Mouse (Mus musculus): Measurements from ENCODE around the gene Ano8. TPM values are rescaled to one million over a fixed set of nuclear protein-coding genes. Genes with fewer than 3 reads are reported as not detected.
A peak's percentile ranks its signal among the peaks of the same experiment; 100 is the strongest.
"Not testable (repeated sequence)": the region's sequence is repeated elsewhere in the genome, so short reads cannot be mapped to it uniquely, and the experiment has no call there.

The Ano8 gene
- polyA plus RNA-seq (2014; fragmentation: Nextera tagmentation; extraction: Ambion mirVana): 5.4 and 6.3 TPM in 2 replicates

DNA sequence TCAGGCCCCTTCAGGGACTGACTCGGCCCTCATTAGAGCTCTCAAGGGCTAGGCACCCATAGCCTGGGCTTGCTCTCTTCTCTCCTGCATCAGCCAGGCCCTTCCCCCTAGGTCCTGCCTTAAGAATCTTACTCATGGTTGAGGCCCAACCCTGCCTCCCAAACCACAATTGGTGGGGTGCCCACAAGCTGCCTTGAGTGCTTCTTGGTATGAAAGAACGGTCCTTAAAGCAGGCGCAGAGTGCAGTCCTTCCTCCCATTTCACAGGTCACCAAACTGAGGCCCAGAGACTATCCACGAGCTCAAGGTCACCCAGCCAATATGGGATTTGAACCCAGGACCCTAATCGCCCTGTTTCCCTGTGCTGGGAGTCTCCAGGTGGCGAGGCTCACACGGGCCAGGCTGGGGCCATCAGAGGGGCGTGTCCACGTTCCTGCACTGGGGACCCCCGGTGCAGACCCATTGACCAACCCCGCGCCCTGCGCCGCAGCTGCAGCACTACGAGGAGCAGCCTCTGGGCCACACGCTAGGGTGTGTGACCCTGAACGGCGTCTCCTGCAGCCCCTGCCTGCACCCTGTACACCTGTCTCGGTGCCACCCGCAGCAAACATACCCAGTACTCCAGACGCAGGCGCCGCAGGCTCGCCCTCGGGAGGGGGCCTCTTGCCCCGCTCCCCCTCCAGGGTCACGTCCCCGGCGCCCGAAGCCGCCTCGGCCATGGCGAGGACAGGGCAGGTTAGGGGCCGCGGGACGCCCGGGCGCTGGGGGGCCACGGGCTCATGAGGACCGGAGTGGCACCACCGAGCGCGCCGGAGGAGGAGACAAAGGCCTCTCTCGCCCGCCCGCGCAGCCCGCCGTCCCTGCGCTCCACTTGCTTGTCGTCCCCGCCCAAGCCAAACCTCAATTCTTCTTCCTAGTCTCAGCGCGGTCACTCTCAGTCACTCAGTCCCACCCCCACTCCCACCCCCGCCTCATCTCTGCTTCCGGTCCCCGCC lies at the start of gene Ano8:
Gene Ano8, minus strand, starts transcription at position 822 of the 994 bp plus-strand sequence.
- ATAC-seq (peak; percentile 81), DNase-seq (ENCODE audit: low spot score) (peak; percentile 95)
- H3K27me3 ChIP-seq (replicated peaks; ENCODE audit: control insufficient read depth, insufficient read depth, low read length): no peaks in the 10 kb centered on the region
- WGBS: 5% methylated on average over 47 of the region's 58 CpGs
- peaks cover 12% of the 10 kb centered on the region for H3K4me1 ChIP-seq (ENCODE audit: control insufficient read depth, insufficient read depth, low read length)
- H3K27ac ChIP-seq (ENCODE audit: low read depth, low read length): peak within 1 kb of the TSS; percentile 87
- H3K36me3 ChIP-seq (ENCODE audit: control insufficient read depth, insufficient read depth, low read length): peaks cover 43% of the 10 kb centered on the region
- H3K4me2 ChIP-seq (ENCODE audit: low read length): peak within 1 kb of the TSS; percentile 83
- H3K9me3 ChIP-seq (replicated peaks; ENCODE audit: control insufficient read depth, low read length): no peaks in the 10 kb centered on the region
- H3K9ac ChIP-seq (ENCODE audit: low read length): peak within 1 kb of the TSS; percentile 97
- H3K4me3 ChIP-seq (ENCODE audit: low read depth, low read length): peak within 1 kb of the TSS; percentile 88

DNA sequence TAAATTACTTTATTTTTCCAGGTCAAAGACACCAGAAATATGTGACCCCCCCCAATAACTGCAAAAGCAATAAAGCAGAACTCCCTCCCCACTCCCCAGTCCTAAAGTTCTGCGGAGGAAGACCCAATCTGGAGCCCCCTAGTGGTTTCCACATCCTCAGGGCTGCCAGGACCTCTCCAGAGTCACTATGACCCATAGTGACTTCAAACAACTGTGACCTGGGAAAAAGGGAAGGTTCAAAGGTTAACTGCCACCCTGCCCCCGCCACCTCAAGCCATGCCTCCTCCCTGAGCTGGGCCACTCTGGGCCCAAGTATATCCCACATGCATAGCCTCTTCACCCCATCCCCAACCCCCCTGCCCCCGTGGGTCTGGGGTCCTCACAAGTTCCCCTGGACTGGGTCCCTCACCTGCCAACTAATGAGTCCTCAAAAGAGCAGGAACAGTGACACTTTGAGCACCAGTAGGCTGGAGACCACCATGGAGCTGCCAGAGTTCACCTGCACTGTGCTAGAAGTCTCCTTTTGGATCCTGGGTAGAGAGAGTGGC lies 48.6 kb upstream of the Ano8 start:
- no peak for ATAC-seq
- Histone ChIP-seq H3K9me3 (replicated peaks; ENCODE audit: control insufficient read depth, low read length) (no peaks in the 10 kb centered on the region), H3K27me3 (replicated peaks; ENCODE audit: control insufficient read depth, insufficient read depth, low read length) (peaks cover 11% of the 10 kb centered on the region), H3K36me3 (ENCODE audit: control insufficient read depth, insufficient read depth, low read length) (no peaks in the 10 kb centered on the region), H3K27ac (ENCODE audit: low read depth, low read length) (no peak overlapping the region), H3K4me2 (ENCODE audit: low read length) (no peak overlapping the region), H3K4me3 (ENCODE audit: low read depth, low read length) (no peak overlapping the region), H3K4me1 (ENCODE audit: control insufficient read depth, insufficient read depth, low read length) (no peaks in the 10 kb centered on the region), H3K9ac (ENCODE audit: low read length) (no peak overlapping the region)
- DNase-seq (ENCODE audit: low spot score): no peak
- WGBS: 44% methylated on average over 3 of the region's 3 CpGs

DNA sequence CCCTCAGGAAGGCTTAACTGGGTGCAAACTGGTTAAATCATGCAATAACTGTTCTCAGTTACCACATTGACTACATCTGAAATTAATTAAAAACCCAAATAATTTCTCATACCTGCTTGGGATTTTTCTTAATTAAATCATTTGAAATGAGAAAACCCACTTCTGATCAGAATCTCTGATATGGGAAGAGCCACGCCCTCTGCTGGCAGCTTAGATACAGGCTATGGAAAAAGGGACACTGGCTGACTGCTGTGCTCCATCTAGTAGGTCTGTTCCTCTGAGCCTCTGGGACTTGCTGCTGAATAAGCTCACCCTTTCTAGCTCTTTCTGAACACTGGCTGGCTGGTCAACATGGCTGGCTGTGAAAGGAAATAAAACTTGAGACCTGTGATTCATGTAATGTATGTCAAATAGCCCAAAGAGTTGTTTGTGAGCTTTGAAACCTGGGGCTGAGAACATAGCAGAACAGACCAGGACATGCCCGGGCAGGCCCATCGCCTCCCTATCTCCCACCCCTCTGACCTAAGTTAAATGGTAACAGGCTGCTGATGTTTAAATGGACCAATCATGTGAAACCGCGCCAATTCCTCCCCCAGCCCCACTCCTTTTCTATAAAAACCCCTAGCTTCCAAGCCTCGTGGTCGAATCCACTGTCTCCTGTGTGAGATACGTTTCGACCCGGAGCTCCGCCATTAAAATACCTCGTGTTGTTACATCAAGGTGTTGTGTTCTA lies 45.1 kb upstream of the Ano8 start:
- not testable (repeated sequence) for H3K4me1 ChIP-seq (ENCODE audit: control insufficient read depth, insufficient read depth, low read length)
- 59% methylated on average over 5 of the region's 12 CpGs for WGBS
- peak; percentile 55 for DNase-seq (ENCODE audit: low spot score)

DNA sequence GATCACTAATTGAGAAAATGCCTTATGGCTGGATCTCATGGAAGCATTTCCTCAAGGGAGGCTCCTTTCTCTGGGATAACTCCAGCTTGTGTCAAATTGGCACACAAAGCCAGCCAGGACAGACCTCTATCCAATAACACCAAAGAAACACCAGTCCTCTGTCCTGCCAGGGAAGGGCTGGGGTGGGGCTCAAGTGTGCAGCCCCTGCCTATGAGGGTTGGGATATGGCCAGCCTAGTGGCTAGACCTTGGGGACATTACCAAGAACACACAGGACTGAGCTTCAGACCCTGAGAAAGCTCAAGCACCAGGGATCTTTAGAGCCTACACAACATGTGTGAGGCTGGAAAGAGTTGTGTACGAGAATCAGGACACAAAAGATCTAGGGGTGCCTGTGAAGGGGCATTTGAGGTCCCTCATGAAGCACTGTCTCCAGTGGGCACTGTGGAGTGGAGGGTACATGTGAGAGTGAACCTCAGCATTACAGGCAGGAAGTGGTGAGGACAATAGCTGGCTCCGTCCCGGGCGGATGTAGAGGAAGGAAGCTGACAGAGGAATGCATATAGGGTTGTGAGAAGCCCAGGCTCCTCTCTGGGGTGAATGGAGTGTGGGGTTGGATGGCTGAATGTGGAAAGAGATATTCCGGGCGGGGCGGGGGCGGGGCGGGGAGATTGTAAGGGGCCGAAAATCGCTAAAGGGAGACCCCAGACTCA lies 42.8 kb upstream of the Ano8 start:
- no peaks in the 10 kb centered on the region for H3K9me3 ChIP-seq (replicated peaks; ENCODE audit: control insufficient read depth, low read length)
- no peak overlapping the region for H3K9ac ChIP-seq (ENCODE audit: low read length)
- WGBS: 89% methylated on average over 11 of the region's 11 CpGs
- H3K4me1 ChIP-seq (ENCODE audit: control insufficient read depth, insufficient read depth, low read length): no peaks in the 10 kb centered on the region
- DNase-seq (ENCODE audit: low spot score) (no peak), ATAC-seq (no peak)
- H3K36me3 ChIP-seq (ENCODE audit: control insufficient read depth, insufficient read depth, low read length): no peaks in the 10 kb centered on the region
- peaks cover 25% of the 10 kb centered on the region for H3K27me3 ChIP-seq (replicated peaks; ENCODE audit: control insufficient read depth, insufficient read depth, low read length)
- peak overlapping the region; percentile 7; the same call in 1 of the 2 replicates for H3K27ac ChIP-seq (ENCODE audit: low read depth, low read length)
- no peak overlapping the region for H3K4me2 ChIP-seq (ENCODE audit: low read length)
- H3K4me3 ChIP-seq (ENCODE audit: low read depth, low read length): no peak overlapping the region

More for the DNA sequence above, 45.1 kb upstream of the Ano8 start:
- H3K4me2 ChIP-seq (ENCODE audit: low read length); H3K36me3 ChIP-seq (ENCODE audit: control insufficient read depth, insufficient read depth, low read length); H3K9me3 ChIP-seq (replicated peaks; ENCODE audit: control insufficient read depth, low read length); H3K4me3 ChIP-seq (ENCODE audit: low read depth, low read length); ATAC-seq; H3K9ac ChIP-seq (ENCODE audit: low read length); H3K27ac ChIP-seq (ENCODE audit: low read depth, low read length): not testable (repeated sequence)
- H3K27me3 ChIP-seq (replicated peaks; ENCODE audit: control insufficient read depth, insufficient read depth, low read length): peaks cover 12% of the 10 kb centered on the region

DNA sequence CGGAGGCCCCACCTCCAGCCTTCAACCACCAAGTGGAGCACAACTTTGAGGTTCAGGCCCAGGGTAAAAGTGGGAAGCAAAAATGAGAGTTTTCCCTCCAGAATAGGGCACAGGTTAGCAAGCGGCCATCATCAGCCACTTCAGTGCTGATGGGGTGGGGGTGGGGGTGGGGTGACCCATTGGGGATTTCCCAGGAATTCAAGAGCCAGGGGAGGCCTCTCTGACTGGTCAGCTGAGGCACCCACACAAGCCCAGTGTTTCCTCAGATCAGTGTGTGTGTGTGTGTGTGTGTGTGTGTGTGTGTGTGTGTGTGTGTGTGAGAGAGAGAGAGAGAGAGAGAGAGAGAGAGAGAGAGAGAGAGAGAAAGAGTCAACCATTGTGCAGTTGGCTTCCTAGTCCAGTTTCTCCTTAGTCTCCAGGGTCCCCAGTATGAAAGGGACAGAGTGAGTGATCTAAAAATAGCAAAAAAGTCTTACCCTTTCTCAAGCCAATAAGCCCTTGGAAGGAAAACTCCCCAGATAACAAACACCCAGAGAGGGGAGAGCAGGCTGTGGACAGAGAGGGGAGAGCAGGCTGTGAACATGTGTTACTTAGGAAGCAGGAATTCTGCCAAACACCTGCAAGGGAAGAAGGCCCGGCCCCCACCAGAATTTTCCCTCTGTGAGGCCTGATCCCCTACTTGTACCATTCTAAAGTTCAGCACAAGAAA lies 41.6 kb upstream of the Ano8 start:
- Histone ChIP-seq H3K36me3 (ENCODE audit: control insufficient read depth, insufficient read depth, low read length) (no peaks in the 10 kb centered on the region), H3K4me1 (ENCODE audit: control insufficient read depth, insufficient read depth, low read length) (no peaks in the 10 kb centered on the region), H3K4me2 (ENCODE audit: low read length) (no peak overlapping the region), H3K27me3 (replicated peaks; ENCODE audit: control insufficient read depth, insufficient read depth, low read length) (peaks cover 25% of the 10 kb centered on the region), H3K9ac (ENCODE audit: low read length) (no peak overlapping the region), H3K27ac (ENCODE audit: low read depth, low read length) (no peak overlapping the region), H3K4me3 (ENCODE audit: low read depth, low read length) (no peak overlapping the region), H3K9me3 (replicated peaks; ENCODE audit: control insufficient read depth, low read length) (no peaks in the 10 kb centered on the region)
- ATAC-seq: no peak
- DNase-seq (ENCODE audit: low spot score): no peak
- WGBS: 52% methylated on average over 3 of the region's 3 CpGs

DNA sequence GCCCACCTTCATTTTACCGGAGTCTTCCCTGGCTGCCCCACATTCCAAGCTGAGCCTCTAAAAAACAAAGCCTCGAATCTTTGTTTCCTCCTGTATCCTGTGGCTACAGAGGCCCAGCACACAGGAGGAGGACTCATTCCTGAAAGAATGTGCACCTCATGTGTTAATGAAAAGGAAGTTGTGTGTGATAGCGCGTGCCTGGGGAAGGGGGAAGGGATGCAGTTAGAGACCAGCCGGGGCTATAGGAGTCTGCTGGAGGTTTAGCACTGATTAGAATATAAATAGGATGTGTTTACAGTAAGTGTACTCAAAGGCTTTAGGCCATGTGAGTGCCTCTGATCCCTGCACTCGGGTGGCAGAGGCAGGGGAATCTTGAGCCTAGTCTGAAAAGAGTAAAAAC lies 40.5 kb upstream of the Ano8 start:
- no peaks in the 10 kb centered on the region for H3K4me1 ChIP-seq (ENCODE audit: control insufficient read depth, insufficient read depth, low read length)
- no peaks in the 10 kb centered on the region for H3K9me3 ChIP-seq (replicated peaks; ENCODE audit: control insufficient read depth, low read length)
- H3K36me3 ChIP-seq (ENCODE audit: control insufficient read depth, insufficient read depth, low read length): no peaks in the 10 kb centered on the region
- no peak overlapping the region for H3K9ac ChIP-seq (ENCODE audit: low read length)
- WGBS: under 1% methylated on average over 6 of the region's 6 CpGs
- ATAC-seq (no peak), DNase-seq (ENCODE audit: low spot score) (no peak)
- no peak overlapping the region for H3K4me3 ChIP-seq (ENCODE audit: low read depth, low read length)
- H3K27me3 ChIP-seq (replicated peaks; ENCODE audit: control insufficient read depth, insufficient read depth, low read length): peaks cover 25% of the 10 kb centered on the region
- H3K27ac ChIP-seq (ENCODE audit: low read depth, low read length): no peak overlapping the region
- no peak overlapping the region for H3K4me2 ChIP-seq (ENCODE audit: low read length)

DNA sequence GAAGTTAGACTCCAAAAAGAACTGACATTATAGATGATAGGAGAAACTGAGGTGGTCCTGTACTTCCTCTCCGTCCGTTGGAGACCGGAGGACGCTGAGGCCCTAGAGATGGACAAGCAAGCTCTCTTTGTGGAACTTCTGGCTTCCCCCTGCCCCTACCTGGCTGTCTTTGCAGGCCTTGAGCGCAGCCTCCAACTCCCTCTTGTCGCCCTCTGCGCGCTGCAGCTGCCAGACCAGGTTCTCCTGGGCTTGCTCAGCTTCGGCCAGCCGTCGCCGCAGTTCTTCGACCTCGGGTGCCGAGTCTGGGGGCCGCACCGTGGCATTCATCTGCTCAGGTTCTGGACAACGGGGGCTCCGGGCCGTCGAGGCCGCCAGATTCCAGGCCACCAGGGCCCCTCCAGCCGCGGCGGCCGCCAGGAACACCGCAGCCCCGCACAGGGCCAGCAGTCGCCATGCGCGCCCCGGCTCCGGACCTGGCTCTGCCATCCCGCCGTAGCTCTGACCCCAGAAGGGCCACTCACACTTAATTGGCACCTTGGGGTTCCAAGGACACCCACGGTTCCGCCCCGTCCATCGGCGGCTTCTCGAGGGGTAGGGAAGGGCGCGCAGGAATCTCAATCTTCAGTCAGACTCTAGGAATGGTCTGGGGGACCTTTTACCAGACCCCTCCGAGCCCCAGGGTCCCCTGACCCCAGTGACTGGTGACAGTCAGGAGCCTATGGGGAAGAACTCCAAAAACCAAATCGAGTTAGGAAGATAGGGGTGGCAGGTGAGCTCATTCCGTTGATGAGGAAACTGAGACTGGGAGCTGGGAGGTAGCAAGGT lies 39.7 kb upstream of the Ano8 start, which contains the start of gene Ccdc194:
Gene Ccdc194, minus strand, starts transcription at position 486 of the 825 bp plus-strand sequence.
- Histone ChIP-seq H3K9me3 (replicated peaks; ENCODE audit: control insufficient read depth, low read length) (no peaks in the 10 kb centered on the region), H3K27ac (ENCODE audit: low read depth, low read length) (no peak within 1 kb of the TSS), H3K27me3 (replicated peaks; ENCODE audit: control insufficient read depth, insufficient read depth, low read length) (peaks cover 25% of the 10 kb centered on the region), H3K4me3 (ENCODE audit: low read depth, low read length) (no peak within 1 kb of the TSS), H3K4me2 (ENCODE audit: low read length) (no peak within 1 kb of the TSS), H3K36me3 (ENCODE audit: control insufficient read depth, insufficient read depth, low read length) (no peaks in the 10 kb centered on the region), H3K4me1 (ENCODE audit: control insufficient read depth, insufficient read depth, low read length) (no peaks in the 10 kb centered on the region), H3K9ac (ENCODE audit: low read length) (no peak within 1 kb of the TSS)
- ATAC-seq (no peak), DNase-seq (ENCODE audit: low spot score) (no peak)
- WGBS: 6% methylated on average over 46 of the region's 46 CpGs

Data from forebrain, embryonic 14.5 days (tissue).